In genomic region chr1:39176690-39177089, GRCm38 (mm10) we compare ENCODE assay signal across 13 mouse cellular contexts. TPM values are rescaled to one million over a fixed set of nuclear protein-coding genes. Genes with fewer than 3 reads are reported as not detected.
"Had no signal": no experiment of that assay in that cellular context is flagged by ENCODE, and none has a peak within 500 bp of the region (broad histone marks: within the 10 kb centered on the region; RNA-seq: fewer than 3 reads in every experiment).

No protein-coding gene starts in this region.

- H3K36me3 ChIP-seq: limb, embryonic 15.5 days; liver, embryonic 12.5 days; midbrain, embryonic 10.5 days; neural tube, embryonic 13.5 days; stomach, embryonic 15.5 days had no signal

- H3K27me3 ChIP-seq: limb, embryonic 15.5 days; liver, embryonic 12.5 days; neural tube, embryonic 13.5 days; stomach, embryonic 15.5 days had no signal

- H3K27ac ChIP-seq: kidney, postnatal 0 days; limb, embryonic 15.5 days; liver, embryonic 12.5 days; midbrain, embryonic 10.5 days; neural tube, embryonic 13.5 days; stomach, embryonic 15.5 days had no signal

- H3K4me1 ChIP-seq: limb, embryonic 15.5 days; liver, embryonic 12.5 days; midbrain, embryonic 10.5 days; neural tube, embryonic 13.5 days; stomach, embryonic 15.5 days had no signal

- H3K9me3 ChIP-seq: limb, embryonic 15.5 days; neural tube, embryonic 13.5 days; stomach, embryonic 15.5 days had no signal

- H3K9ac ChIP-seq: limb, embryonic 15.5 days; liver, embryonic 12.5 days; lung, embryonic 14.5 days; neural tube, embryonic 13.5 days; stomach, embryonic 15.5 days had no signal

- H3K4me3 ChIP-seq: limb, embryonic 15.5 days; liver, embryonic 12.5 days; midbrain, embryonic 10.5 days; neural tube, embryonic 13.5 days; stomach, embryonic 15.5 days had no signal

- H3K4me2 ChIP-seq: limb, embryonic 15.5 days; liver, embryonic 12.5 days; lung, embryonic 14.5 days; neural tube, embryonic 13.5 days; stomach, embryonic 15.5 days had no signal

- ATAC-seq: liver, embryonic 12.5 days; midbrain, embryonic 16.5 days had no signal

- DNase-seq: lung, embryonic 14.5 days; lung, postnatal 10 days; lung, postnatal 4 days; thymus, adult 2 months; thymus, postnatal 25 days had no signal

RNA-seq across cellular contexts. Expression of gene Npas2, which starts 16.8 kb away (rescaled TPM):
- total RNA-seq: megakaryocyte, adult 5-6 weeks had no signal
